Mouse (Mus musculus): ENCODE measurements around the gene Gm17662.

DNA sequence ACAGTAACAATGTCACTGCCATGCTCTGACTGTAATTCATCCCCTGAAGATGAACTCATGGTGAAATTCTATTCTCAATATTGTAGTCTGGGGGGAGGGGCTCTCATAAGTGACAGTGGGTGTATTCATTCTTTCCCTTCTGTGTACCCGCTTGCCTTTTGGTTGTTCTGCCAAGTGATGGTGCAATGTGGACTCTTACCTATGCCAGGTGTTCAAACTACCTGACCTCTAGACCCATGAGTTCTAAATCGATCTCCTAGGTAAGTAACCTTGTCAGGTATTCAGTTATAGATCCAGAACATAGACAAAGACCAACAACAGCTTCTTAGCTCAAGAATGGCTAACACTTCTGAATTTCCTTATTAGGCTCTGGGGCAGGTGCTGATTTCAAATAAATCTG is 18.8 kb upstream of the Gm17662 start:
- TF ChIP-seq CTCF (IDR thresholded peaks at IDR 0.05; ENCODE audit: borderline replicate concordance, control insufficient read depth, extremely low read depth, insufficient read depth, low read length, poor library complexity): no peak
- no peak for TF ChIP-seq POLR2A (IDR thresholded peaks at IDR 0.05; ENCODE audit: control insufficient read depth, extremely low read depth, insufficient read depth, low read length, poor library complexity)

All from thymus, adult 2 months (tissue).